ENCODE assay signal across 10 mouse cellular contexts in the genomic region with DNA sequence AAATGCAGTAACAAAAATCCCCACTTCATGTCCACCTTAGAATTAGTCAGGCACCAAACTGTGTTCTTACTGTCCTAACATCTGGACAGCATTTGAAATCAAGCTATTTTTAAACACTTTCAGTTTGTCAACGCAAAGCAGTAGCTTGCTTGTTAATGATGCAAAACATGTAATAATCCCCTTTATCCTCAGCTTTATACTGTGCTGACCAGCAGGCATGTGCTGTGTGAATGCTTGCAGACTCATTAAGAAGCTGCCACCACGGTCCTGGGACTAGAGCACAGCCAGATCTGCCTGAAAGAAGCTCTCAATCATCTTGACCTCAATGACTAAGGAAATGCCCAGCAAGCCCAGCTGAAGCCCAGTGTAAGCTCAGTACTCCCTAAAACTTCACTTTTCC.
A peak's percentile ranks its signal among the peaks of the same experiment; 100 is the strongest.
DNase-seq lines count a peak whose midpoint lies in the region; ATAC-seq and TF ChIP-seq lines count a peak whose summit lies in the region.
"Had no signal": no experiment of that assay in that cellular context is flagged by ENCODE, and none has a peak within 500 bp of the region (broad histone marks: within the 10 kb centered on the region; RNA-seq: fewer than 3 reads in every experiment).

No protein-coding gene starts in this region.

- H3K27me3 ChIP-seq in neural tube, embryonic 11.5 days (ENCODE audit: control insufficient read depth, insufficient read depth, low read length), result no peaks in the 10 kb centered on the region
- H3K27me3 ChIP-seq in hindbrain, embryonic 13.5 days, result no peaks in the 10 kb centered on the region
- no peaks in the 10 kb centered on the region for H3K27me3 ChIP-seq in thymus, adult 2 months (ENCODE audit: control insufficient read depth, insufficient read depth, low read length)
- H3K27me3 ChIP-seq: kidney, embryonic 15.5 days had no signal

- TF ChIP-seq POLR2A in thymus, adult 2 months (IDR thresholded peaks at IDR 0.05; ENCODE audit: control insufficient read depth, extremely low read depth, insufficient read depth, low read length, poor library complexity), result no peak

- peak; percentile 4 for DNase-seq in cerebellum, adult 11-12 months
- no peak for DNase-seq in cerebellum, postnatal 25 days
- peak; percentile 16 for DNase-seq in neural tube, embryonic 11.5 days (ENCODE audit: low spot score)
- DNase-seq in neural tube, embryonic 10.5 days (ENCODE audit: extremely low spot score, low spot score), result no peak
- no peak for DNase-seq in thymus, adult 2 months
- DNase-seq in urinary bladder, postnatal 4 days (ENCODE audit: low spot score in 2 of 2), result no peak
- DNase-seq in right cerebral cortex, postnatal 14 days, result no peak

- no peaks in the 10 kb centered on the region for H3K9me3 ChIP-seq in neural tube, embryonic 11.5 days (ENCODE audit: control insufficient read depth, low read length)
- no peaks in the 10 kb centered on the region for H3K9me3 ChIP-seq in hindbrain, embryonic 13.5 days
- H3K9me3 ChIP-seq: kidney, embryonic 15.5 days had no signal

- TF ChIP-seq CTCF in thymus, adult 2 months (IDR thresholded peaks at IDR 0.05; ENCODE audit: borderline replicate concordance, control insufficient read depth, extremely low read depth, insufficient read depth, low read length, poor library complexity), result no peak

- H3K27ac ChIP-seq in neural tube, embryonic 11.5 days (ENCODE audit: low read depth, low read length), result no peak overlapping the region
- no peak overlapping the region for H3K27ac ChIP-seq in hindbrain, embryonic 13.5 days
- no peak overlapping the region for H3K27ac ChIP-seq in thymus, adult 2 months (ENCODE audit: control insufficient read depth, insufficient read depth, low read length)
- H3K27ac ChIP-seq: kidney, embryonic 15.5 days had no signal

- no peak overlapping the region for H3K4me3 ChIP-seq in neural tube, embryonic 11.5 days (ENCODE audit: low read depth, low read length)
- H3K4me3 ChIP-seq in hindbrain, embryonic 13.5 days, result no peak overlapping the region
- no peak overlapping the region for H3K4me3 ChIP-seq in thymus, adult 2 months (ENCODE audit: control insufficient read depth, insufficient read depth, low read length)
- H3K4me3 ChIP-seq: kidney, embryonic 15.5 days had no signal

- no peaks in the 10 kb centered on the region for H3K36me3 ChIP-seq in neural tube, embryonic 11.5 days (ENCODE audit: control insufficient read depth, insufficient read depth, low read length)
- H3K36me3 ChIP-seq in hindbrain, embryonic 13.5 days, result no peaks in the 10 kb centered on the region
- H3K36me3 ChIP-seq in thymus, adult 2 months (ENCODE audit: control insufficient read depth, insufficient read depth, low read length), result no peaks in the 10 kb centered on the region

- no peaks in the 10 kb centered on the region for H3K4me1 ChIP-seq in neural tube, embryonic 11.5 days (ENCODE audit: control insufficient read depth, insufficient read depth, low read length)
- peaks cover 6% of the 10 kb centered on the region for H3K4me1 ChIP-seq in hindbrain, embryonic 13.5 days (replicated peaks)
- no peaks in the 10 kb centered on the region for H3K4me1 ChIP-seq in thymus, adult 2 months (replicated peaks; ENCODE audit: control insufficient read depth, insufficient read depth, low read length)

- no peak overlapping the region for H3K9ac ChIP-seq in neural tube, embryonic 11.5 days (ENCODE audit: low read length)
- H3K9ac ChIP-seq in hindbrain, embryonic 13.5 days, result no peak overlapping the region
- H3K9ac ChIP-seq: kidney, embryonic 15.5 days had no signal

- 28% methylated on average over 2 of the region's 2 CpGs for WGBS in neural tube, embryonic 11.5 days
- WGBS in hindbrain, embryonic 13.5 days, result 18% methylated on average over 2 of the region's 2 CpGs
- WGBS in thymus, adult 2 months, result 74% methylated on average over 2 of the region's 2 CpGs

- peak; percentile 81 for ATAC-seq in neural tube, embryonic 11.5 days (ENCODE audit: insufficient read depth, low FRiP score, low TSS enrichment)
- ATAC-seq in hindbrain, embryonic 13.5 days (ENCODE audit: low FRiP score), result peak; percentile 80

- H3K4me2 ChIP-seq in neural tube, embryonic 11.5 days (ENCODE audit: low read depth), result no peak overlapping the region
- H3K4me2 ChIP-seq in hindbrain, embryonic 13.5 days, result no peak overlapping the region
- H3K4me2 ChIP-seq: kidney, embryonic 15.5 days; liver, embryonic 11.5 days had no signal

Comparison
In these comparisons a context has a peak if more than half of its experiments do, and no peak if none do; other contexts are left out.
1. DNase-seq: peak in cerebellum, adult 11-12 months (single experiment) and neural tube, embryonic 11.5 days (single experiment); none in cerebellum, postnatal 25 days (0 of 2), neural tube, embryonic 10.5 days (single experiment), thymus, adult 2 months (single experiment), urinary bladder, postnatal 4 days (0 of 2) and right cerebral cortex, postnatal 14 days (single experiment).